Mouse (Mus musculus): Measurements from ENCODE around the gene Ufsp1. TPM values are rescaled to one million over a fixed set of nuclear protein-coding genes. Genes with fewer than 3 reads are reported as not detected.

The Ufsp1 gene
- polyA plus RNA-seq, 1 experiment from 2014 or later = 11.9 TPM

DNA sequence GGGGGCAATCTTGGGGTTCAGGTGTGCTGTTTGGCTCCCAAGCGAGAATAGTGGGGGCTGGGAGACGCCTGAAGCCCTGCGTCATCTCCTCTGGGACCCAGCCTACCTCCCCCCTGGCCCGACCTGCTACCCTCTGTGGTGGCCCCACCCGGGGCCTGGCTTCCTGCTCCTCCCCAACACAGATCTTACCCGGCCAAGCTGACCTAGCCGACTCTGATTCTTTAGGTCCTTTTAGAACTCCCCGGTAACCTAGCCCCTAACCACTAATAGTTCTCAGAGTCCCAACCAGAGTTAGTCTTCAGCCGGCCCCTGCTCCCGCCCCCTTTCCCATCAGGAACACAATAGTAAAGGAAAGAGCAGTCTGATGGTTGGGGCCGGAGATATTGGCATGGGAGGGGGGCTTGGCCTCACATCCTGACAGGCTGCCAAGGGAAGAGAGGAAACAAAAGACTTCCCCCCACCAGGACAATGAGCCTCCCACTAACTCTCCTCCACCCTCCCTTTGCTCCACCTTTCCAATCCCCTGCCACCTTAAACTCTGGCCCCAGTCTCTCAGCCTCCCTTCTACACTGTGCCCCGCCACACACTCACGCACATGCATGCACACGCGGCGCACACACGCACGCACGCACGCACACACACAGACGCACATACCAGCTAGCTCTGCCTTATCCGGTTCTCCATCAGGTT is 45.0 kb downstream of the Ufsp1 start:
- Histone ChIP-seq H3K4me3 (peak overlapping the region; percentile 57), H3K36me3 (no peaks in the 10 kb centered on the region), H3K9ac (peak overlapping the region; percentile 48), H3K27me3 (replicated peaks) (no peaks in the 10 kb centered on the region), H3K27ac (peak overlapping the region; percentile 58), H3K4me1 (peaks cover 40% of the 10 kb centered on the region), H3K4me2 (peak overlapping the region; percentile 86), H3K9me3 (replicated peaks) (no peaks in the 10 kb centered on the region)
- 0 out of 2 replicates have a peak, but pooled peaks have one; percentile 46 for ATAC-seq
- WGBS (ENCODE audit: insufficient replicate concordance) = 18% methylated on average over 22 of the region's 22 CpGs

DNA sequence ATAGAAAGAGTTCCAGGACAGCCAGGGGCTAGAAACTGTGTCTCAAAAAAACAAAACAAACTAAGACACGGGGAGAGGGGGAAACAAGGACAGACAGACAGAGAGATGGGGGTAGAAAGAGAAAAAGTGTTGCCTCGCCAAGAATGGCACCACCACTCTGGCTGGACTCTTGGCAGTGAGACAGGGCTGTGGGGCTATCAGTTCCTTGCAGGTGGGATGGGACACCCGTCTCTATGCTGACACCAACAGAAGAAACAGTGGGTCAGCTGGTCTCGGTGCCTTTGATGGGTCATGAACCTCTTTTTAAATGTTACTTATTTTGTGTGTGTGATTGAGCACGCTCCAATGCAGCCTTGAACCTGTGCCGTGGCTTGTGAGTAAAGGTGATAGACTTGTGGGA is 45.8 kb downstream of the Ufsp1 start:
- H3K27ac ChIP-seq = no peak overlapping the region
- H3K9me3 ChIP-seq (replicated peaks) = no peaks in the 10 kb centered on the region
- no peaks in the 10 kb centered on the region for H3K36me3 ChIP-seq
- H3K4me3 ChIP-seq = no peak overlapping the region
- no peak overlapping the region for H3K9ac ChIP-seq
- no peaks in the 10 kb centered on the region for H3K27me3 ChIP-seq (replicated peaks)
- ATAC-seq = no peak
- peaks cover 39% of the 10 kb centered on the region for H3K4me1 ChIP-seq
- no peak overlapping the region for H3K4me2 ChIP-seq
- 52% methylated on average over 6 of the region's 6 CpGs for WGBS (ENCODE audit: insufficient replicate concordance)

DNA sequence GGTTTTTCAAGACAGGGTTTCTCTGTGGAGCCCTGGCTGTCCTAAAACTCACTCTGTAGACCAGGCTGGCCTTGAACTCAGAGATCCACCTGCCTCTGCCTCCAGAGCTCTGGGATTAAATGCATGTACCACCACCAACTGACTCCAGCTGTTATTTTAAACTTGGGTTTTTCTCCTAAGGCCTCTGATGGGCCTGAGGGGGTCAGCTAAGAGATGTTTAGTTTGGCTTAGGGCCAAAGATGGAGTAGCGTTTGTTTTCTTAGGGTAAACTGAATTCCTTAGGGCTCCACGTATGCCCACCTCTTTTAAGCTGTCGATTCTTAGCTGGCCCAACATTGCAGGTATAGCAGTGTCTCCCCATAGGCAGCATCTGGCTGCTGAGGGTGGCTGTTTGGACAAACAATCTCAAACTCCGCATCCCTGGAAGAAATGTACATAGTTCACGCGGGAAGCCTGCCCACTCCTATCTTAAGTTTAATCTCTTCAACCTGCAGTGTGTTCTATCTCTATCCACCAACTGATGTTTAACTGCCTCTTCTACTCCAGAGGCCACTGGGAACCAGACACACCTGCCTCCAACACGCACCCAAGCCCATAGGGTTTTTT is 48.1 kb downstream of the Ufsp1 start:
- H3K4me1 ChIP-seq = peaks cover 36% of the 10 kb centered on the region
- H3K4me2 ChIP-seq = no peak overlapping the region
- no peak overlapping the region for H3K4me3 ChIP-seq
- no peak for ATAC-seq
- 64% methylated on average over 7 of the region's 7 CpGs for WGBS (ENCODE audit: insufficient replicate concordance)
- no peaks in the 10 kb centered on the region for H3K9me3 ChIP-seq (replicated peaks)
- H3K27ac ChIP-seq = no peak overlapping the region
- peaks cover 15% of the 10 kb centered on the region for H3K27me3 ChIP-seq (replicated peaks)
- no peaks in the 10 kb centered on the region for H3K36me3 ChIP-seq
- no peak overlapping the region for H3K9ac ChIP-seq

DNA sequence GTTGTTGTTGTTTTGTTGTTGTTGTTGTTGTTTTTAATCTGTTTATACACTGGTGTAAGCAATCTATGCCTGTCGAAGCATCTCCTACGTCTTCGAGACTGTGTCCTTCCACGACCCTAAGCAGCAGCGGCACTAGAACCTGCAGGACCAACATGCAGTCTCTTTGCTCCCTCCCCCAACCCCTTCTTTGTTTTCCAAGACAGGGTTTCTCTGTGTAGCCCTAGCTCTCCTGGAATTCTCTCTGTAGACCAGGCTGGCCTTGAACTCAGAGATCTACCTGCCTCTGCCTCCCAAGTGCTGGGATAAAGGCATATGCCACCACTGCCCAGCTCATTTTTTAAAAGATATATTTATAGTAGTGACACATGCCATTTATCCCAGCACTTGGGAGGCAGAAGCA is 49.0 kb downstream of the Ufsp1 start:
- no peak overlapping the region for H3K4me2 ChIP-seq
- peaks cover 24% of the 10 kb centered on the region for H3K27me3 ChIP-seq (replicated peaks)
- no peaks in the 10 kb centered on the region for H3K36me3 ChIP-seq
- H3K4me1 ChIP-seq = peaks cover 30% of the 10 kb centered on the region
- WGBS (ENCODE audit: insufficient replicate concordance) = 73% methylated on average over 5 of the region's 5 CpGs
- no peak for ATAC-seq
- no peak overlapping the region for H3K4me3 ChIP-seq
- H3K9ac ChIP-seq = no peak overlapping the region
- H3K27ac ChIP-seq = no peak overlapping the region
- H3K9me3 ChIP-seq (replicated peaks) = no peaks in the 10 kb centered on the region

DNA sequence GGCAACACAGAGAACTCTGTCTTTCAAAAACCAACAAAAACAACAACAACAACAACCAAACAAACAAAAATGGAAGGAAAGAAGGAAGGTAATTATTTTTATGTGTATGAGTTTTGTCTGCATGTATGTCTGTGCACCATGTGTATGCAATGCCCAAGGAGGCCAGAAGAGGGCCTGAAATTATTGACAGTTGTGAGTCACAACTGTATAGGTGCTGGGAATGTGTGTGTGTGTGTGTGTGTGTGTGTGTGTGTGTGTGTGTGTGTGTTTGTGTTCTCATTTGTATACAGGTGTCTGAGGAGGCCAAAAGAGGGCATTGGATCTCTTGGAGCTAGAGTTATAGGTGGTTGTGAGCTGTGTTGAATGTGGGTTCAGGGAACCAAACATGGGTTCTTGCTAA is 49.4 kb downstream of the Ufsp1 start:
- ATAC-seq = no peak
- no peaks in the 10 kb centered on the region for H3K36me3 ChIP-seq
- no peak overlapping the region for H3K4me3 ChIP-seq
- H3K27me3 ChIP-seq (replicated peaks) = peaks cover 29% of the 10 kb centered on the region
- peaks cover 30% of the 10 kb centered on the region for H3K4me1 ChIP-seq
- H3K9me3 ChIP-seq (replicated peaks) = no peaks in the 10 kb centered on the region
- H3K4me2 ChIP-seq = no peak overlapping the region
- no peak overlapping the region for H3K9ac ChIP-seq
- H3K27ac ChIP-seq = no peak overlapping the region

Small RNA genes within 50 kb of the gene (microRNA-seq; reads per million reads assigned to microRNA genes)
- 1.1 reads per million for gene Mir7036
- not detected for gene Mir8116

Other genes with a start within 250 kb of the Ufsp1 start
- 119 and 121 TPM in 2 replicates for gene Ap1s1, start 248.5 kb upstream of the Ufsp1 start, polyA plus RNA-seq (2016; fragmentation: Nextera tagmentation; extraction: Ambion mirVana)
- 0.19 TPM in 1 of 2 replicates, not detected in the other for gene Serpine1, start 222.4 kb upstream of the Ufsp1 start, polyA plus RNA-seq (2016; fragmentation: Nextera tagmentation; extraction: Ambion mirVana)
- gene Trim56, start 178.4 kb upstream of the Ufsp1 start, polyA plus RNA-seq (2016; fragmentation: Nextera tagmentation; extraction: Ambion mirVana) = 8.6 and 10.3 TPM in 2 replicates
- not detected in 2 replicates for gene Muc3, start 145.3 kb upstream of the Ufsp1 start, polyA plus RNA-seq (2016; fragmentation: Nextera tagmentation; extraction: Ambion mirVana)
- gene Muc3a, start 82.2 kb upstream of the Ufsp1 start, polyA plus RNA-seq (2016; fragmentation: Nextera tagmentation; extraction: Ambion mirVana) = 0.14 TPM in 1 of 2 replicates, not detected in the other
- gene Ache, start 7.1 kb upstream of the Ufsp1 start, polyA plus RNA-seq (2016; fragmentation: Nextera tagmentation; extraction: Ambion mirVana) = 23.4 and 26.2 TPM in 2 replicates
- 125 and 128 TPM in 2 replicates for gene Srrt, start 13.0 kb downstream of the Ufsp1 start, polyA plus RNA-seq (2016; fragmentation: Nextera tagmentation; extraction: Ambion mirVana)
- 16.8 and 18.7 TPM in 2 replicates for gene Trip6, start 19.8 kb downstream of the Ufsp1 start, polyA plus RNA-seq (2016; fragmentation: Nextera tagmentation; extraction: Ambion mirVana)
- gene Slc12a9, start 39.0 kb downstream of the Ufsp1 start, polyA plus RNA-seq (2016; fragmentation: Nextera tagmentation; extraction: Ambion mirVana) = 5.0 and 5.8 TPM in 2 replicates
- gene Ephb4, start 55.5 kb downstream of the Ufsp1 start, polyA plus RNA-seq (2016; fragmentation: Nextera tagmentation; extraction: Ambion mirVana) = 14.2 and 15.7 TPM in 2 replicates
- gene Zan, start 182.4 kb downstream of the Ufsp1 start, polyA plus RNA-seq (2016; fragmentation: Nextera tagmentation; extraction: Ambion mirVana) = 0.29 and 0.31 TPM in 2 replicates
- gene Pop7, start 207.9 kb downstream of the Ufsp1 start, polyA plus RNA-seq (2016; fragmentation: Nextera tagmentation; extraction: Ambion mirVana) = 48.4 and 55.3 TPM in 2 replicates
- gene Gigyf1, start 223.9 kb downstream of the Ufsp1 start, polyA plus RNA-seq (2016; fragmentation: Nextera tagmentation; extraction: Ambion mirVana) = 5.6 and 6.0 TPM in 2 replicates
- gene Epo, start 238.6 kb downstream of the Ufsp1 start, polyA plus RNA-seq (2016; fragmentation: Nextera tagmentation; extraction: Ambion mirVana) = 1.7 and 2.3 TPM in 2 replicates
- 215 and 221 TPM in 2 replicates for gene Gnb2, start 238.9 kb downstream of the Ufsp1 start, polyA plus RNA-seq (2016; fragmentation: Nextera tagmentation; extraction: Ambion mirVana)